Mouse (Mus musculus) embryonic fibroblast, embryonic 13.5 days (primary cell): ENCODE measurements at regions not wholly inside any gene's neighbourhood (a gene's known extent, or its start where the extent isn't known, plus 50 kb on each side); places are given as distances from the start of the nearest gene placed in this dataset.

Experiments
- CTCF ChIP-seq: IDR thresholded peaks from 2 replicates; pipeline ENCODE4 v1.5.1; 2011; ENCODE audit warnings: mild to moderate bottlenecking, control low read depth, low read length, moderate library complexity, borderline replicate concordance; ENCODE audit not compliant: insufficient read depth
- POLR2A ChIP-seq: IDR thresholded peaks from 2 replicates; pipeline ENCODE4 v1.6.1; 2011; ENCODE audit warnings: low read depth, mild to moderate bottlenecking, control low read depth, low read length, moderate library complexity

- TF ChIP-seq CTCF (no peak), POLR2A (no peak)
Observed at GRCm38 (mm10) chr15:56451881-56452280, 1025.5 kb downstream of the Slc22a22 start.
